18 mouse cellular contexts compared by ENCODE assay signal in genomic region chr15:5708454-5708853, GRCm38 (mm10).
"Had no signal": no experiment of that assay in that cellular context is flagged by ENCODE, and none has a peak within 500 bp of the region (broad histone marks: within the 10 kb centered on the region; RNA-seq: fewer than 3 reads in every experiment).

No protein-coding gene starts in this region.

- ATAC-seq: liver, postnatal 0 days; midbrain, embryonic 13.5 days; midbrain, embryonic 15.5 days had no signal

- H3K9ac ChIP-seq: liver, embryonic 13.5 days; liver, embryonic 15.5 days; liver, postnatal 0 days; lung, embryonic 14.5 days; midbrain, embryonic 13.5 days; midbrain, embryonic 15.5 days; neural tube, embryonic 13.5 days; neural tube, embryonic 15.5 days; stomach, embryonic 15.5 days had no signal

- H3K36me3 ChIP-seq: liver, embryonic 13.5 days; liver, embryonic 15.5 days; midbrain, embryonic 13.5 days; midbrain, embryonic 15.5 days; neural tube, embryonic 13.5 days; neural tube, embryonic 15.5 days; stomach, embryonic 15.5 days had no signal

- H3K4me1 ChIP-seq: liver, embryonic 13.5 days; liver, embryonic 15.5 days; megakaryocyte, embryonic 14.5 days; midbrain, embryonic 13.5 days; midbrain, embryonic 15.5 days; neural tube, embryonic 13.5 days; neural tube, embryonic 15.5 days; stomach, embryonic 15.5 days had no signal

- DNase-seq: liver, embryonic 13.5 days; liver, postnatal 0 days; lung, embryonic 14.5 days; lung, postnatal 10 days; right cerebral cortex, postnatal 14 days; thymus, adult 2 months; thymus, postnatal 25 days; thymus, postnatal 4 days had no signal

- H3K27ac ChIP-seq: liver, embryonic 13.5 days; liver, embryonic 15.5 days; macrophage; midbrain, embryonic 13.5 days; midbrain, embryonic 15.5 days; neural tube, embryonic 13.5 days; neural tube, embryonic 15.5 days; stomach, embryonic 15.5 days; stomach, postnatal 0 days had no signal

- H3K4me3 ChIP-seq: liver, embryonic 13.5 days; liver, embryonic 15.5 days; megakaryocyte, embryonic 14.5 days; midbrain, embryonic 13.5 days; midbrain, embryonic 15.5 days; myocyte; neural tube, embryonic 13.5 days; neural tube, embryonic 15.5 days; stomach, embryonic 15.5 days had no signal

- H3K27me3 ChIP-seq: liver, embryonic 13.5 days; liver, embryonic 15.5 days; megakaryocyte, embryonic 14.5 days; midbrain, embryonic 13.5 days; midbrain, embryonic 15.5 days; neural tube, embryonic 13.5 days; neural tube, embryonic 15.5 days; stomach, embryonic 15.5 days had no signal
